Mouse (Mus musculus): ENCODE data around the gene Sox5. TPM values are rescaled to one million over a fixed set of nuclear protein-coding genes. Genes with fewer than 3 reads are reported as not detected.

The Sox5 gene
- total RNA-seq, 2 experiments from 2014 or later, result 138 to 165 TPM

DNA sequence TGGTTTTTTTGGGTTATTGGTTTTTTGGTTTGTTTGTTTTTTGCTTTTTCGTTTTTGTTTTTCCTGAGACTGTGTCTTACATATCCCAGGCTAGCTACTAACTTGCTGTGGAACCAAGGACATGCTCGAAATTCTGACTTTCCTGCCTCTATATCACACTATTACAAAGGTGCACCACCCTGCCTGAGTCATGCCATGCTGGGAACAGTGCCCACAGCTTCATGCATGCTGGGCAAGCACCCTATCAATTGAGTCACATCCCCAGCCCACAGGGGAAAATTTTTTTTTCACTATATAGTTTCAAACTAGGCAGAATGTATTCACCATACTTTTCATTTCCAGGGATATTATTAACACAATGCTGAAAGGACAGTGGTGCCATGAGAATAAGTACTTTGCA lies 8.8 kb downstream of the Sox5 start:
- intact Hi-C loops (cut with DNase I), result no loop called here
- no peak for DNase-seq

DNA sequence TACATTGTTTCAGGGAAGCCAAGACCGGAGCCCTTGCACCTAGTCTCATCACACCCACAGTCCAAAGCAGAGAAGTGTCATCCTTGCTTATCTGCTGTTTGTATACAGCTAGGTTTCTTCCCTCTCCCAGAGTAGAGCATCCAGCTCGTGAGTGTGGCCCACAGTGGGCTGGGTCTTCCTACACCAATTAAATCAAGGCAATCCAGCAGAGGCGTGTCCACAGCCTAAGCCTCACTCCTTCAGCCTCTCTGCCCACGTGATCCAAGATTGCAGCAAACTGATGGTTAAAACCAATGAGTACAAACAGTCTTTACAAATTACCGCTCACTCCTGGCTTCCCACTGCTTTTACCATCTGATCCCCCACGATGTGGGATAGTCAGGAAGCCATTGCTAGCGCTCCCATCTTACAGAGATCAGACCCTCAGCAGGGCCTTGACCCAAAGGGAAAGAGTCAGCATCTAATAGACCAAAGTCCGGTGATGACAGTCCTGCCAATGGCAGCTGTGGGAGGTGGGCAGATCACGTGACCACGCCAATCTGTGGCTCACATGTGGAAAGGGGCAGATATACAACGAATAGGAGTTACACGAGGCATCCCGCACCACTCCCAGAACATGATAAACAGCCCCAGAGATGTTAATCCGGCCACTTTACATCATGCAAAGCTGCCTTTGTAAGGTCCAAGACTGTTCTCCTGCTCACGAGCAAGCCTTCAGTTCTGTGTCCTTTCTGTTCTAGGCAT lies 9.4 kb downstream of the Sox5 start:
- intact Hi-C loops (cut with DNase I), result no loop called here
- no peak for DNase-seq

DNA sequence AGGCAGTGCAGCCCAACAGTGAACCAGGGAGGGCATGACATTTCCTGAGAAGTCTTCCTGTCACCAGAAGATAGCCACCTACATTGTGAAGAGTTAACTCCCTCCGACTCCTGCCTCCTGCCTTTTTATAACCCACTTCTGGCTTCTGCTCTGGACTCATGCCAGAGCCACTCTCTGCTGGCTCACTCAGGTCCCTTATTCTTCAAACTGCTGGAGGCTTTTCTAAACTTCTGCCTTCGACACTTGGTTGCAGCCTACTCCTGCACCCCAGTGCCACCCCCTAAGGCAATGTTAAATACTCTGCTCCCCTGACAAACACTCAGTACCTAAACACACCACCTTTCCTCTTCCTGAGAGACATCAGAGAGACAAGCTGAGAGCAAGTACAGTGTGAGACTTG lies 12.7 kb downstream of the Sox5 start:
- intact Hi-C loops (cut with DNase I), result no loop called here
- DNase-seq, result no peak

DNA sequence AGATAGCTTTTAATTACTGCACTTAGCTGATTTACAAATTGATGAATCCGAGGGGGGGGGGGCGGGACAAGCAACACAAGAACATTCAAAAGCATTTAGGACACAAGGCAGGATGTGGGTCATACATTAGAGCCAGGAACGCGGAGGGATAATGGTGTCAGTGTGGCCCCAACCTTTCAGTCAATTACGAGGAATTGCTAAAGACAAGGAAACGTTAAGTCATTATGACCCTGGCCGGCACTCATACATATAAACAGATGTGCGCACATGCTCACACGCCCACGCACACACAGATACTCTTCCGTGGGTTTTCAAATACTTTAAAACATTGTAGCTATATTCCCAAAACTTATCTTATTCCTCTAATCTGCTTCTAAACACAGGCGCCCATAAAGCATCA lies 19.9 kb downstream of the Sox5 start:
- no peak for DNase-seq
- intact Hi-C loops (cut with DNase I), result no loop called here

GRCm38 (mm10) chr6:144759193-144759592 lies 22.6 kb downstream of the Sox5 start:
- no peak for DNase-seq

GRCm38 (mm10) chr6:144757414-144757813 lies 24.4 kb downstream of the Sox5 start:
- intact Hi-C loops (cut with DNase I), result no loop called here
- no peak for DNase-seq

More at GRCm38 (mm10) chr6:144759193-144759592, 22.6 kb downstream of the Sox5 start:
- intact Hi-C loops (cut with DNase I), result no loop called here

- intact Hi-C loops (cut with DNase I), result no loop called here
- DNase-seq, result no peak
Observed at GRCm38 (mm10) chr6:144756444-144756843, 25.3 kb downstream of the Sox5 start.

DNA sequence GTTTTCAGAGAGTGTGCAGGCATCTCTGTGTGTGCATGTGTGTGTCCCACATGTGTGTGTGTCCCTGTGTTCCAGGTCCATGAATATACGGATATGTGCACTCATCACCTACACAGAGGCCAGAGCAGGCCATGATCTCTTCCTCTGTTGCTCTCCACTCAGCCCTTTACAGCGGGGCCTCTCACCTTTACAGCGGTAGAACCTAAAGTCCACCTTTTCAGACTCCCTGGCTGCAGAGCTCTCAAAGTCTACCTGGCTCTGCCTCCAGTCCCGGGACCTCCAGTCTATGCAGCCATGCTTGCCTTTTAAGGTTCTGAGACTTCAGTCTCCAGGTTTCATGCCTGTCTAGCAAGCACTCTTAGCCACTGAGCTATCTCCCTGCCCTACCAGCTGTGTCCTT lies 26.5 kb downstream of the Sox5 start:
- no peak for DNase-seq
- intact Hi-C loops (cut with DNase I), result no loop called here

DNA sequence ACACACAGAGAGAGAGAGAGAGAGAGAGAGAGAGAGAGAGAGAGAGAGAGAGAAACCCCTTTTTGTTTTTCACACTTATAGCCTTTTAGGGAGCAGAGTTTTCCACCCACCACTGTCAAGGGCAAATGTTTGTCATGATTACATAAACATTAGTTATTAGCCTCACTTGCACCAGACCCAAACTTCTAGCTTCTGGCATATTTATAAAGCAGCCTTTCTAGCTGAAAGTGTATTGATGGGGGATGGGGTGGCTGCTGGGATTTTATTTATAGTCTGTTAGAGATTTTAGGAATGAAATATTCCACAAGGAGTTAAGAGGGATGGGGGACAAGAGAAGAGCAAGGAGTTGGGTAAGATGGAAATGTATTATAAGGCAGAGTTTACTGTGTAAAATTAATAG lies 27.4 kb downstream of the Sox5 start:
- intact Hi-C loops (cut with DNase I), result no loop called here
- DNase-seq, result no peak

DNA sequence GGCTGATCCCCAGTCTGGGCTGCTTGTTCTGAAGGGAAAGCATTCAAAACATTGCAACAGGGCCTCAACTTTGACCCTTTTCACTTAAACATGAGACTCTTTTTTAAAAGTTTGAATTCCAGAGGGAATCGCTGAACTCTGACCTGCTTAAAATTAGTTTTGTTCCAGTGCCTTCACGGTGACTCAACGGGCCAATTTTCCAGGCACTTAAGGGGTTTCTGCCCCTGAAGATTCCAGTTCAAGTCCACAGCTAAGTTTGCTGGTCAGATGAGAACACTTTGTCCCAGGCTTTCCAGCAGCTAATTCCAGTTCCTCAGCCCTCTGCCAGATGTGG lies 27.8 kb downstream of the Sox5 start:
- no peak for DNase-seq
- intact Hi-C loops (cut with DNase I), result no loop called here

DNA sequence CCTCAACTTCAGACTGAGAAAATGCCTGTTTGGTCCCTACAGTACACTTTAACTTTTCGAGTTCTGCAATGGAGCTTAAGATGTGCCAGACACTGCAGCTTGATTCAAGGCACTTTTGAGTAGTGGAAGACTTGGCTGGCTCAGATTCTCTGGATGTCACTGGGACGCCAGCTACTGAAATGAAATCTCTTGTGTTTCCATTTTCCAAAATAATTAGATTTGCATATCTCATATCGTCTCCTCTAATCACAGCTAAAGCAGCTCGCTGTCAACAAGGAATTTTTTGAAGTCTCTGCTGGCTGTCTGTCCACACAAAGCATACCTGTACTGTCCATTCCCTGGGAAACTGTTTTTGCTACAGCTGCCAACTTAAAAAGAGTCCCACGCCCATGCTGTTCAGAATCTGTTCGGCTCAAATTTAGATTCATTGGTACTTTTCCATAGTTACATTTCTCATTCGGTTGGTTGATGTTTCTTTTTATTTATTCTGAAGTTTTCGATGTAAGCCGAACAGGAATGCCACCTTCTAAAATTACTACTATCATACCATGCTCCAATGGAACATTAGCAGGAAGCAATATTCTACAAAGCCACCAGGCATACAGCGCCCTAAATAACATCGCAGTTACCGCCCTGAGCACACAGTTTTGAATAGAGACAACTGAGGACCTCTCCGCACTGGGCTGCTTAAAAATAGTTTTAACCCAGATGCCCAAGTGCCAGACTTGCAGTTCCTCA lies 28.4 kb downstream of the Sox5 start:
- intact Hi-C loops (cut with DNase I), result no loop called here
- no peak for DNase-seq

DNA sequence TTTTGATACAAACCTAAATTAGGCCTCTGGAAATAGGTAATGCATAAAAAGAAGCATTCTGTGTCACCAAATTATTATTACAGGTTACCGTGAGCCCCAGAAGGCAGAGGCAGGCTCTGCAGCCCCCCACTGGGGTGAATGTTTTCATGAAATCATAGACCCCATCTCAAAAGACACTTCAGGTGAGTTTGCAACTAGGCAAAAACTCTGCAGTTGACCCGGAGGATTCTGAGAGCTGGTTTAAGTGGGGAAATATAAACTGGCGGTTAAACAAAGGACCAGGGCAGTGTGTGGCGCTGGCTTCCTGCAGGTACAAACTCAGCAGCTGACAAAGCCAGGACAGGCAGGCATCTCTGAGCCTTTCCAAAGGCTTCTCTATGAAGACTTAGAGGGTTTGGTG lies 30.2 kb downstream of the Sox5 start:
- no peak for DNase-seq
- intact Hi-C loops (cut with DNase I), result no loop called here

DNA sequence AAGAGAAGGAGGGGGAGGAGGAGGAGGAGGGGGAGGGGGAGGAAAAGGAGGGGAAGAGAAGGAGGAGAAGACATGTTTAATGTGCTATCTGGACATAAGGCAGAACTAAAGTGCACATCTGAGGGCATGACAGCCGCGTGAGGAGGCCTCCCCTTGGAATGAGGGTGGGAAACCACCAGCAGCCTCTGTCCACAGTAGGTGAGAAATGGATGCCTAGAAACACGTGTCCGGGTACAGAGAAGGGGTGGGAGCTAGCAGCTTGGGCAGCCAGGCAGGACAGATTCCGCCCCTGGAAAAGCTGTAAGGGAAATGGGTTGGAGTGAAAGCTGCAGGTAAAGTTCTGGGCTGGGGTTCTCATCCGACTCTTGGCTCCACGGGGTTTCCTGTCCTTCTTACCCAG lies 31.6 kb downstream of the Sox5 start:
- intact Hi-C loops (cut with DNase I), result no loop called here
- no peak for DNase-seq

DNA sequence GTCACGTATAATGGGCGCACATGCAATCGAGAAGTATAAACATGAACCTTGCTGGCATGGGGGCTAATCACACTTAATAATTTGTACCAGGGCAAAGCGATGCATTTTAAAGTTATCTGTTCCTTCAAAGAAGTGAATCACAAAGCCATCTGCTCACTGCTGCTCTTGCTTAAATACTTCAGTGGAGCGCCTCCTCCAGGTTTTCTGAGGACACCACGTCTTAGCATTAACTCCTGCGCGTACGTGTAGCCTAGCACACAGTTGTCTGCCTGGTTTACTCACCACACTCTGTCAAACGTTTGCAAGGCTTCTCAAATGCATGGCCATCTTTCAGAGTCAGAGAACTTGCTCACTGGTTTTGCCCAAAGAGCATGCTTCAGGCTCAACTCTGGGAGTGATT lies 35.3 kb downstream of the Sox5 start:
- intact Hi-C loops (cut with DNase I), result no loop called here
- DNase-seq, result no peak

- DNase-seq, result no peak
- intact Hi-C loops (cut with DNase I), result no loop called here
Observed at GRCm38 (mm10) chr6:144742559-144742958, 39.2 kb downstream of the Sox5 start.

DNA sequence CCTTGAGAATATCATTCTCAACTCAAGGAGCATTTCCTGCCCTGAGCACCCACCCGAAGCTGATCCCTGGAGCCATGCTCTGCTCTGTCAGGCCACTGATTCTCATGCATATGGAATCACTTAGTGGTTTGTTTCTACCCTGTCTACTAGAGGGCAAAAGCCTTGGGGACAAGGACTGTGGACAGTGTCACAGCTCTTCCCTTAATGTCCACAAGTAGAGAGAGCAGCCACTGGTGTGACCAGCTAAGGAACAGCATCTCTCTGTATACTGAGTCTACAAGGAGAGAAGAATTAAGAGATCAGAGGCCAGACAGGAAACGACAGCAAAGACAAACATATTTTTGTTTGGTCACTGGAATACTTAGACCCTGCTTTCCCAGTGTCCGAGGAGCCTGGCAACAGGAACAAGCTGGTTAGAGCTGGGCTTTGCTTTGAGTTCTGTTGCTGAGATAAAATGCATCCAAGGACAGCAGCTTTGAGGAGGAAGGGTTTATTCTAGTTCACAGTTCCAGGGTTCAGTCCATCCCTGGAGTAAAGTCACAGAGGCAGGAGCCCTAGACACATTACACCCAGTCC lies 40.6 kb downstream of the Sox5 start:
- DNase-seq, result no peak
- intact Hi-C loops (cut with DNase I), result no loop called here

GRCm38 (mm10) chr6:144740343-144740742 lies 41.4 kb downstream of the Sox5 start:
- intact Hi-C loops (cut with DNase I), result no loop called here

GRCm38 (mm10) chr6:144739753-144740152 lies 42.0 kb downstream of the Sox5 start:
- no peak for DNase-seq
- intact Hi-C loops (cut with DNase I), result no loop called here

More at GRCm38 (mm10) chr6:144740343-144740742, 41.4 kb downstream of the Sox5 start:
- no peak for DNase-seq

DNA sequence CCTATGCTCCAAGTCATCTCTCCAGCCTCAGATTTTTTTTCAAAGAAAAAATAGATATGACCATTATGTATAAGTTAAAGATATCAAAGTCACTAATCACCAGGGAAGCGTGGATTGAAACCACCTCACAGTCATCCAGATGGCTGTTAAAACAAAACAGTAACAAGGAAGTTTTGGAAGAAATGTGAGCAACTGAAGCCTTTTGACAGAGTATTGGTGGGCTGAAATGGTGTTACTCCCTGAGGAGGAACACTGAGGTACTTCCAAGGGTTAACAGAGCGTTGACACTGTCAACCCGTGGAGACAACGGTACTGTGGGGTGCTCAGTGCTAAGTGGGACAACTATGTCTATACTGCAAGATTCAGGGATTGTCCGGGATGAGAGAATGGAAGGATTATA lies 44.0 kb downstream of the Sox5 start:
- intact Hi-C loops (cut with DNase I), result no loop called here
- no peak for DNase-seq

DNA sequence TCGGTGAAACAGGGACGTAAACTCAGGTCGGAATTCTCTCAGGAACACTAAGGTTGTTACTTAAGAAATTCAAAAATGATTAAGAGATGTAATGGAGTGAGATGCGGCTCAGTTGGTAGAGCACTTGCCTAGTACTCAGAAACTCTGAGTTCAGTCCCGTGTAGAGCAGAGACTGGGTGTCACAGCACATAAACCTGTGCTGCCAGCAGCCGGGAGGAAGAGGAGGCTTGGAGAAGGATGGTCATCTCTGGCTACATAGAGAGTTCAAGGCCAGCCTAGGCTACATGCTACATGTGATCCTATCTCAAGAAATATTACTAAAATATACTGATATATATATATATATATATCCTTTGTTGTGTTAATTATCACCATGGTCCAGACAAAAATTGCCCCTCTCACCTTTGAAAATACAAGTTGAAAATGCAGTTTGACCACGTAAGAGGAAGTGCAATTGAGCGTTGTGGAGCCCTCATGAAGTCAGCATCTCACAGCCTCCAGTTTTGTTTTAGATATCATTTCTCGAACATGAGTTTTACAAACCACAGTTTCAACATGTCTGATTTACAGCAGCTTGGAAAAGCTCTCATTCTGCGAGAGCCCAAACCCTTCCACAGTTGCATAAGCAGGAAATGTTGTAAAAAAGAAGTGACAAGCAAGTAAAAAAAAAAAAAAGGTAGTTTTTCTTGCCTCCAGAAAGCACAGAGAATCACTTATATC lies 50.4 kb downstream of the Sox5 start:
- no peak for DNase-seq

GRCm38 (mm10) chr6:144723530-144724144 lies 58.1 kb downstream of the Sox5 start:
- intact Hi-C loops (cut with DNase I), result no loop called here
- DNase-seq, result no peak

More for the DNA sequence above, 50.4 kb downstream of the Sox5 start:
- intact Hi-C loops (cut with DNase I), result no loop called here

All from left cerebral cortex, postnatal 4 days (tissue).